Mouse (Mus musculus) stomach, embryonic 16.5 days (tissue): ENCODE data around the gene Jsrp1. TPM values are rescaled to one million over a fixed set of nuclear protein-coding genes. Genes with fewer than 3 reads are reported as not detected.

ENCODE experiments used
- ATAC-seq: fragments of 200-750 bp; cut with Nextera tagmentation; 2 replicates; pipeline ENCODE4 v1.8.0; 2017; ENCODE audit warnings: moderate number of reproducible peaks, moderate TSS enrichment; ENCODE audit not compliant: insufficient read depth, low FRiP score
- H3K27ac ChIP-seq: fragments of 300-500 bp; sonication (generic); 2 replicates; pipeline ENCODE4 v1.5.1; 2014; ENCODE audit warnings: low read length
- H3K27me3 ChIP-seq: fragments of 300-500 bp; sonication (generic); 2 replicates; pipeline ENCODE4 v1.6.1; 2014; ENCODE audit warnings: low read length, control low read depth, mixed read lengths; ENCODE audit not compliant: control insufficient read depth, insufficient read depth
- H3K36me3 ChIP-seq: fragments of 300-500 bp; sonication (generic); 2 replicates; pipeline ENCODE4 v1.6.1; 2014; ENCODE audit warnings: low read length; ENCODE audit not compliant: control insufficient read depth, insufficient read depth
- H3K4me1 ChIP-seq: fragments of 300-500 bp; sonication (generic); 2 replicates; pipeline ENCODE4 v1.6.1; 2014; ENCODE audit warnings: low read length, control low read depth, mixed read lengths; ENCODE audit not compliant: control insufficient read depth, insufficient read depth
- H3K4me2 ChIP-seq: fragments of 300-500 bp; sonication (generic); 2 replicates; pipeline ENCODE4 v1.6.1; 2014; ENCODE audit warnings: low read depth, low read length, mixed read lengths
- H3K4me3 ChIP-seq: fragments of 300-500 bp; sonication (generic); replicated peaks from 2 replicates; pipeline ENCODE4 v1.5.1; 2014; ENCODE audit warnings: mild to moderate bottlenecking, low read length
- H3K9ac ChIP-seq: fragments of 300-500 bp; sonication (generic); 2 replicates; pipeline ENCODE4 v1.6.1; 2014; ENCODE audit warnings: low read length
- H3K9me3 ChIP-seq: fragments of 300-500 bp; sonication (generic); replicated peaks from 2 replicates; pipeline ENCODE4 v1.6.1; 2016; ENCODE audit warnings: low read length, control low read depth; ENCODE audit not compliant: control insufficient read depth
- WGBS: fragments of 180-500 bp; shearing (Covaris S2); extraction: QIAGEN DNeasy Blood & Tissue Kit; methylation state at CpG from one replicate; pipeline ENCODE4 v1.1.7; 2014; 5-methylcytosine and 5-hydroxymethylcytosine counted together
- polyA plus RNA-seq: library from polyadenylated mRNA; unstranded; fragments of >200 nt; fragmentation: Nextera tagmentation; extraction: Ambion mirVana; gene quantifications from 2 replicates; pipeline ENCODE4 v1.2.1, GENCODE M21; 2015

Gene Jsrp1
- polyA plus RNA-seq, 1 experiment from 2014 or later: 8.4 TPM

DNA sequence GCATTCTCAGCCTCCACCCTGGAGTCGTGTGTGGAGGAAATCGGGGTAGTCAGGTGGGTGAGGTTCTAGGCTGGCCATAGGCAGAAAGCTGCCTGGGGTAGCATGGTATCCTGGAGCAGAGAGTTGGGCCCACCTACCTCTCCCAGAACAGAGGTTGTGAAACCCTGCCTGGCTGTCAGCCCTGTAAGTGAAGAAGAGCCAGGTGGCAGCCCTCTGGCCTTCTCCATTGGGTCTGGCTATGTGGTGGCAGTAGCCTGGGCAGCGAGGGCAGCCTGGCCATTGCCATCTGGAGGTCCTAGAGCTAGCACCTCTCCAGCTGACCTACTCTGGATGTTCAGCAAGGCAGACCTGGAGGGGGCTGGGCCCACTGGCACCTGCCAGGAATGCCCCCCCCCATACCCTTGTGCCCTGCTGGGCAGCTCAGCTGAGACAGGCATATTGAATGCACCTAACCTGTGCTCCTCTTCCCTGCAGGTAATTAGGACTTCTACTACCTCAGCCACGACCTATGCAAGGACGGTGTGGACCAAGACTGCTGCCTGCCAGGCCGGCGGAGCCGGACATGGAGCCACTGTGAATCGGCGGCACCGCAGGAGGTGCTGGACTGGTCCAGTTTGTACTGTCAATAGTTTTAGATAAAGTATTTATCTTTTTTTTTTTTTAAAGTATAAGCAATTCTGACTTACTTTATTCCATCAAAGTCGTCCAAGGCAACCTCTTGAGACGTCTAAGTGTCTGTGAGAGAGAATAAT, 20.1 kb downstream of the Jsrp1 start:
- WGBS: 87% methylated on average over 13 of the region's 13 CpGs
- ATAC-seq: no peak

DNA sequence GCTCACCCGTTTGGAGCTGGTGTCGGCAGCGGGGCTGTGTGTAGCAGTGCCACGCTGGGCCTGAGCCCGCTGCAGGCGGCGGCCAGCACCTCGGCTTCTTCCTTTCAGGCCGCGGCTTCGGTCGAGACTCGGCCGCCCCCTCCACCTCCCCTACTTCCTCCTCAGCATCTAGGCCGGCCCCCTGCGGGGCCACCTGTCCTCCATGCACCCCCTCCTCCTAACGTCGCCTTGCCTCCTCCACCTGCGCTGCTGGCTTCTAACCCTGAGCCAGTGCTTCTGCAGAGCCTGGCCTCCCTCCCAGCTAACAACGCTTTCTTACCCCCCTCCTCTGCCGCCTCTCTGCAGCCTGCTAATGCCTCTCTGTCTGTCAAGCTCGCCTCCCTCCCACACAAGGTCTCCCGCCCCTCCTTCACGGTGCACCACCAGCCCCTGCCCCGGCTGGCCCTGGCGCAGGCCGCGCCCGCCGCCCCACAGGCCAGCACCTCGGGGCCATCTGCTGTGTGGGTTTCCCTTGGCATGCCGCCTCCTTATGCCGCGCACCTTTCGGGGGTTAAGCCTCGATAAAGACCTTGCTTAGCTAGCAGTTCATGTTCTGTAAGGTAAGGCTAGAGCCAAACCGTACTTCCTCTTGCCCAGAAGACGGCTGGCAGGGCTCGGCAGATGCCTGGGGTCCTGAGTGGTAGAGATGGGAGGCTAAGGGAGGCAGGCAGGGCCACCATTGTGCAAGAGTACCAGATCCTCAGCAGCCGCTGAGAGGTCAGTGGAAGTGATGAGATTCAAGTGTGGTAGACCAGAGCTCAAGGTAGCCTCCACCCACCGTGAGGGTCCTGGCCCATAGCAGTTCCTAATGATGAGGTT, 20.9 kb downstream of the Jsrp1 start:
- Histone ChIP-seq H3K4me3 (no peak overlapping the region), H3K36me3 (peaks cover 29% of the 10 kb centered on the region), H3K9ac (0 out of 2 replicates have a peak overlapping the region, but pooled peaks have one; percentile 19), H3K27ac (no peak overlapping the region), H3K27me3 (no peaks in the 10 kb centered on the region), H3K4me2 (no peak overlapping the region), H3K9me3 (no peaks in the 10 kb centered on the region), H3K4me1 (peaks cover 14% of the 10 kb centered on the region; the same call in 1 of the 2 replicates)
- WGBS: 63% methylated on average over 41 of the region's 41 CpGs
- no peak for ATAC-seq

More for the DNA sequence above, 20.1 kb downstream of the Jsrp1 start:
- Histone ChIP-seq H3K4me1 (peaks cover 14% of the 10 kb centered on the region; the same call in 1 of the 2 replicates), H3K9ac (no peak overlapping the region), H3K27ac (no peak overlapping the region), H3K4me3 (no peak overlapping the region), H3K27me3 (no peaks in the 10 kb centered on the region), H3K9me3 (no peaks in the 10 kb centered on the region), H3K4me2 (no peak overlapping the region), H3K36me3 (peaks cover 29% of the 10 kb centered on the region)

- peaks cover 8% of the 10 kb centered on the region; the same call in 1 of the 2 replicates for H3K4me1 ChIP-seq
- no peak overlapping the region for H3K27ac ChIP-seq
- H3K9ac ChIP-seq: 0 out of 2 replicates have a peak overlapping the region, but pooled peaks have one; percentile 19
- peak; percentile 12; the same call in 1 of the 2 replicates for ATAC-seq
- WGBS: 74% methylated on average over 33 of the region's 33 CpGs
- no peaks in the 10 kb centered on the region for H3K9me3 ChIP-seq
- H3K27me3 ChIP-seq: no peaks in the 10 kb centered on the region
- H3K4me2 ChIP-seq: no peak overlapping the region
- H3K36me3 ChIP-seq: peaks cover 34% of the 10 kb centered on the region
- H3K4me3 ChIP-seq: no peak overlapping the region
Observed at GRCm38 (mm10) chr10:80791476-80792174, 21.7 kb downstream of the Jsrp1 start.

DNA sequence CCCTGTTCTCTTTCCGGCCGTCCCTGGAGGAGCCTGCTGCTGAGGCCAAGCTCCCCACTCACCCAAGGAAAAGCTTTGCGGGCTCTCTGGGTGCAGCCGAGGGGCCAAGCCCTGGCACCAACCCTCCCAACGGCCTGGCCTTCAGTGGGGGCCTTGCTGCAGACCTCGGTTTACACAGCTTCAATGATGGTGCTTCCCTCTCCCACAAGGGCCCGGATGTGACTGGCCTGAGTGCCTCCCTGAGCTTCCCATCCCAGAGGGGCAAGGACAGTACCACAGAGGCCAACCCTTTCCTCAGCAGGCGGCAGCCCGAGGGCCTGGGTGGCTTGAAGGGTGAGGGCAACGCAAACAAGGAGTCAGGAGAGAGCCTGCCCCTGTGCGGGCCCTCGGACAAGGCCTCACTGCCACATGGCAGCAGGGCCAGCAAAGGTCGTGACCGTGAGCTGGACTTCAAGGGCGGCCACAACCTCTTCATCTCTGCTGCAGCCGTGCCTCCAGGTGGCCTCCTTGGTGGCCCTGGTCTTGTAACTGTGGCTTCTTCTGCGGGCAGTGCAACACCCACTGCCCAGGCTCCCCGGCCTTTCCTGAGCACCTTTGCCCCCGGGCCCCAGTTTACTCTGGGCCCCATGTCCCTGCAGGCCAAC, 22.4 kb downstream of the Jsrp1 start:
- ATAC-seq: no peak; the same call in 1 of the 2 replicates
- no peaks in the 10 kb centered on the region for H3K27me3 ChIP-seq
- H3K27ac ChIP-seq: no peak overlapping the region
- peaks cover 41% of the 10 kb centered on the region for H3K36me3 ChIP-seq
- no peak overlapping the region for H3K4me3 ChIP-seq
- H3K4me2 ChIP-seq: no peak overlapping the region
- H3K9me3 ChIP-seq: no peaks in the 10 kb centered on the region
- H3K9ac ChIP-seq: no peak overlapping the region
- peaks cover 6% of the 10 kb centered on the region; the same call in 1 of the 2 replicates for H3K4me1 ChIP-seq
- 86% methylated on average over 19 of the region's 19 CpGs for WGBS

DNA sequence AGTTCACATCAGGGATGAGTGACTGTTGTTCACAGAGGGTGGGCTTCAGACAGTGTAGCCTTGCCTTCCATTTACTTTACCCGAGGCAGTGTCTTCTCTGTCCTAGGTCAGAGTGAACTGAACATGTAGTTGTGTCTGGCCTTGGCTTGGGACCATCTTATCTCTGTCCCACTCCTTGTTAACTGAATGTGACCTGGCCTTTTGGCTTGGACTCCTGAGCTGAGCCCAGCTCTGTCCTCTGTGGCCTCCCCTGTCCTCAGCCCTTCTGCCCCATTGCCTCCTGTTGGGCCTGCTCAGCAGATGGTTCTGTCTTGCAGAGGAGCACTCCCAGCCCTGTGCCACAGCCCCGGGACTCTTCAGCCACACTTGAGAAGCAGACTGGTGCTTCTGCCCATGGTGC, 25.8 kb downstream of the Jsrp1 start:
- Histone ChIP-seq H3K36me3 (peaks cover 42% of the 10 kb centered on the region), H3K27ac (no peak overlapping the region), H3K4me1 (peaks cover 6% of the 10 kb centered on the region; the same call in 1 of the 2 replicates), H3K4me2 (no peak overlapping the region), H3K27me3 (no peaks in the 10 kb centered on the region), H3K9me3 (no peaks in the 10 kb centered on the region), H3K9ac (no peak overlapping the region), H3K4me3 (no peak overlapping the region)
- WGBS: 77% methylated on average over 2 of the region's 2 CpGs
- no peak for ATAC-seq

DNA sequence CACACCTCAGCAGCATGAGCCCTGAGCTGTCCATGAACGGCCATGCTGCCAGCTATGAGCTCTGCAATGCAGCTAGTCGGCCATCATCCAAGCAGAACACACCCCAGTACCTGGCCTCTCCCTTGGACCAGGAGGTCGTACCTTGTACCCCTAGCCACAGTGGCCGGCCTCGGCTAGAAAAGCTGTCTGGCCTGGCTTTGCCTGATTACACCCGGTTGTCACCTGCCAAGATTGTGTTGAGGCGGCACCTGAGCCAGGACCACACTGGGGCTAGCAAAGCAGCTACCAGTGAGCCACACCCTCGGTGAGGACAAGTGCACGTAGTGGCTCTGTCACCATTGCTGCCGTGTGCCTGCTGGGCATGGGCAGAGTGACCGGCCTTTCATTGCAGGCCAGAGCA, 27.3 kb downstream of the Jsrp1 start:
- Histone ChIP-seq H3K27ac (no peak overlapping the region), H3K4me1 (no peaks in the 10 kb centered on the region), H3K4me3 (no peak overlapping the region), H3K9ac (no peak overlapping the region), H3K4me2 (no peak overlapping the region), H3K27me3 (no peaks in the 10 kb centered on the region), H3K9me3 (no peaks in the 10 kb centered on the region), H3K36me3 (peaks cover 38% of the 10 kb centered on the region)
- 92% methylated on average over 11 of the region's 11 CpGs for WGBS
- no peak for ATAC-seq

- WGBS: 87% methylated on average over 12 of the region's 12 CpGs
- H3K27me3 ChIP-seq: no peaks in the 10 kb centered on the region
- no peak overlapping the region for H3K4me2 ChIP-seq
- no peak overlapping the region for H3K9ac ChIP-seq
- no peaks in the 10 kb centered on the region for H3K4me1 ChIP-seq
- H3K9me3 ChIP-seq: no peaks in the 10 kb centered on the region
- H3K4me3 ChIP-seq: no peak overlapping the region
- no peak for ATAC-seq
- no peak overlapping the region for H3K27ac ChIP-seq
- H3K36me3 ChIP-seq: peaks cover 39% of the 10 kb centered on the region
Observed at GRCm38 (mm10) chr10:80784871-80785270, 28.4 kb downstream of the Jsrp1 start.

DNA sequence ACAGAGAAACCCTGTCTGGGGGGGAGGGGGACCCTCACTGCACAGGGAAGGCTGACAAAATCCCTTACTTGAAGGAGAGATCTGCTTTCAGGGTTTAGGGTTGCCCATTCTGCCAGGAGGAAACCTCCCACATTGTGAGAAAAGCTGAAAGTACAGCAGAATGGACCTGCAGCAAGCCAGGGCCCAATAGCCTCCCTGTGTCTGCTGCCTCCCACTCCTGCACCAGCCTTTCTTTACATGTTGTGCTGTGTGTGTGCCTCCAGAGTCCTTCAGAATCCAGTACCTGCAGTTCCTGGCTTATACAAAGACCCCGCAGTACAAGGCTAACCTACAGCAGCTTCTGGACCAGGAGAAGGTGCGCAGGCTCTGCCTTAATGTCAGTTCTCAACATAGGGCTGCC, 29.0 kb downstream of the Jsrp1 start:
- 98% methylated on average over 2 of the region's 2 CpGs for WGBS
- Histone ChIP-seq H3K36me3 (peaks cover 42% of the 10 kb centered on the region), H3K27me3 (no peaks in the 10 kb centered on the region)

More for the DNA sequence above, 29.0 kb downstream of the Jsrp1 start:
- no peak overlapping the region for H3K27ac ChIP-seq
- H3K4me2 ChIP-seq: no peak overlapping the region
- H3K4me1 ChIP-seq: no peaks in the 10 kb centered on the region
- no peaks in the 10 kb centered on the region for H3K9me3 ChIP-seq
- no peak overlapping the region for H3K4me3 ChIP-seq
- H3K9ac ChIP-seq: no peak overlapping the region
- no peak for ATAC-seq
